15 mouse cellular contexts compared by ENCODE assay signal in the genomic region with DNA sequence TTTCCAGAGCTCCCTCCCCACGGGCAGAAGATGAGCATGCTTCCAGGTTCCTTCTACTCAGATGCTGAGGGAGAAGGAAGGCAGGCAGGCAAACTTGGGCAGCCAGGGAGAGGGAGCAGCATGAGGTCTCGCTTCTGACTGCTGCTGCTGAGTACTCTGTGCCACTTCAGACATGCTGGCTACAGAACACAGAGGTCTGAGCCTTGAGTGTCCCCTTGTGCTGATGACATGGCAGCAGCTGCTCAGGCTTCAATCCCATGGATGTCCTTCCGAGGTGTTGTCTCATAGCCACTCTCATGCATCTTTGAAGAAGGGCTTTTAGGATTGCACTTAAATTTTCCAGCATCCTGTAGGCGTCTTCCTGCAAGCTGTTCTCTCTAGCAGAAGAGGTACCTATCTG. TPM values are rescaled to one million over a fixed set of nuclear protein-coding genes. Genes with fewer than 3 reads are reported as not detected.
DNase-seq lines count a peak whose midpoint lies in the region; ATAC-seq and TF ChIP-seq lines count a peak whose summit lies in the region.
"Had no signal": no experiment of that assay in that cellular context is flagged by ENCODE, and none has a peak within 500 bp of the region (broad histone marks: within the 10 kb centered on the region; RNA-seq: fewer than 3 reads in every experiment).

No protein-coding gene starts in this region.

- WGBS in kidney, adult 2 months, result 53% methylated on average over 4 of the region's 4 CpGs
- 51% methylated on average over 4 of the region's 4 CpGs for whole genome bisulfite sequencing in hindbrain, embryonic 15.5 days
- WGBS in heart, embryonic 11.5 days (ENCODE audit: insufficient replicate concordance), result 47% methylated on average over 4 of the region's 4 CpGs

- no peak overlapping the region for H3K4me3 ChIP-seq in kidney, adult 2 months (ENCODE audit: insufficient read depth, low read depth, low read length)
- no peak overlapping the region for H3K4me3 ChIP-seq in hindbrain, embryonic 15.5 days
- H3K4me3 ChIP-seq in heart, embryonic 11.5 days (ENCODE audit: low read depth, low read length), result no peak overlapping the region
- H3K4me3 ChIP-seq: lung, embryonic 15.5 days; stomach, embryonic 15.5 days had no signal

- H3K9me3 ChIP-seq in hindbrain, embryonic 15.5 days, result no peaks in the 10 kb centered on the region
- no peaks in the 10 kb centered on the region for H3K9me3 ChIP-seq in heart, embryonic 11.5 days (replicated peaks; ENCODE audit: control insufficient read depth, low read length)
- H3K9me3 ChIP-seq: forebrain, embryonic 10.5 days; lung, embryonic 15.5 days; stomach, embryonic 15.5 days had no signal

- TF ChIP-seq POLR2A in kidney, adult 2 months (IDR thresholded peaks at IDR 0.05; ENCODE audit: low read depth, low read length), result no peak

- TF ChIP-seq CTCF in kidney, adult 2 months (conservative IDR thresholded peaks at IDR 0.05; ENCODE audit: insufficient read depth, insufficient read length, low read depth, low read length), result no peak

- no peaks in the 10 kb centered on the region for H3K36me3 ChIP-seq in kidney, adult 2 months (ENCODE audit: control insufficient read depth, insufficient read depth, low read length)
- no peaks in the 10 kb centered on the region for H3K36me3 ChIP-seq in hindbrain, embryonic 15.5 days
- H3K36me3 ChIP-seq in heart, embryonic 11.5 days (ENCODE audit: control insufficient read depth, insufficient read depth, low read length), result no peaks in the 10 kb centered on the region
- H3K36me3 ChIP-seq: forebrain, embryonic 10.5 days; lung, embryonic 15.5 days; stomach, embryonic 15.5 days had no signal

- no peaks in the 10 kb centered on the region for H3K27me3 ChIP-seq in kidney, adult 2 months (replicated peaks; ENCODE audit: control insufficient read depth, insufficient read depth, low read length)
- H3K27me3 ChIP-seq in hindbrain, embryonic 15.5 days, result no peaks in the 10 kb centered on the region
- H3K27me3 ChIP-seq in heart, embryonic 11.5 days (ENCODE audit: control insufficient read depth, insufficient read depth, low read length), result no peaks in the 10 kb centered on the region
- H3K27me3 ChIP-seq: lung, embryonic 15.5 days; stomach, embryonic 15.5 days had no signal

- no peak for ATAC-seq in hindbrain, embryonic 15.5 days (ENCODE audit: low FRiP score, low read depth)
- ATAC-seq in heart, embryonic 11.5 days (replicated peaks; ENCODE audit: insufficient number of reproducible peaks, low FRiP score, low TSS enrichment), result no peak
- ATAC-seq: CD4-positive, CD25-positive, alpha-beta regulatory T cell, adult 4 months had no signal

- H3K4me1 ChIP-seq in kidney, adult 2 months (ENCODE audit: control insufficient read depth, insufficient read depth, low read length), result peaks cover 37% of the 10 kb centered on the region
- H3K4me1 ChIP-seq in hindbrain, embryonic 15.5 days (replicated peaks), result peaks cover 21% of the 10 kb centered on the region
- peaks cover 7% of the 10 kb centered on the region for H3K4me1 ChIP-seq in heart, embryonic 11.5 days (ENCODE audit: control insufficient read depth, insufficient read depth, low read length)

- H3K4me2 ChIP-seq in hindbrain, embryonic 15.5 days, result peak overlapping the region; percentile 74
- no peak overlapping the region for H3K4me2 ChIP-seq in heart, embryonic 11.5 days

- no peak for DNase-seq in kidney, adult 2 months
- DNase-seq in kidney, postnatal 25 days, result no peak
- DNase-seq in retina, postnatal 1 day, result peak; percentile 40
- no peak for DNase-seq in retina, embryonic 14.5 days (ENCODE audit: low spot score)
- no peak for DNase-seq in embryo, embryonic 11 days
- DNase-seq in kidney, adult 9 months, result no peak
- DNase-seq: adrenal gland, postnatal 25 days; left cerebral cortex, postnatal 4 days; right cerebral cortex, adult 18-20 months had no signal

- peak overlapping the region; percentile 62 for H3K27ac ChIP-seq in kidney, adult 2 months (ENCODE audit: insufficient read depth, low read depth, low read length)
- no peak overlapping the region for H3K27ac ChIP-seq in hindbrain, embryonic 15.5 days (replicated peaks)
- H3K27ac ChIP-seq in heart, embryonic 11.5 days (ENCODE audit: low read depth, low read length), result no peak overlapping the region
- H3K27ac ChIP-seq: forebrain, embryonic 10.5 days; lung, embryonic 15.5 days had no signal

- no peak overlapping the region for H3K9ac ChIP-seq in hindbrain, embryonic 15.5 days
- no peak overlapping the region for H3K9ac ChIP-seq in heart, embryonic 11.5 days (ENCODE audit: low read depth, low read length)
- H3K9ac ChIP-seq: lung, embryonic 15.5 days; stomach, embryonic 15.5 days had no signal

RNA-seq across cellular contexts. Expression of a gene that starts 23.5 kb away (rescaled TPM):
- polyA plus RNA-seq in kidney, adult 2 months (2012; rRNA removed), result 30.0 and 31.6 TPM in 2 replicates
- 10.3 and 10.7 TPM in 2 replicates for polyA plus RNA-seq in hindbrain, embryonic 15.5 days (2015; fragmentation: Nextera tagmentation; extraction: Ambion mirVana)
- polyA plus RNA-seq in heart, embryonic 11.5 days (2014; fragmentation: Nextera tagmentation; extraction: Ambion mirVana), result 2.8 and 3.9 TPM in 2 replicates
